Mouse (Mus musculus) testis, postnatal 10 days (tissue): ENCODE measurements around the gene Serpina3c.
"Not testable (repeated sequence)": the region's sequence is repeated elsewhere in the genome, so short reads cannot be mapped to it uniquely, and the experiment has no call there.

Experiments
- DNase-seq: peaks from one replicate; pipeline ENCODE4 v3.0.0; 2021; ENCODE audit warnings: low spot score

Serpina3c gene

DNA sequence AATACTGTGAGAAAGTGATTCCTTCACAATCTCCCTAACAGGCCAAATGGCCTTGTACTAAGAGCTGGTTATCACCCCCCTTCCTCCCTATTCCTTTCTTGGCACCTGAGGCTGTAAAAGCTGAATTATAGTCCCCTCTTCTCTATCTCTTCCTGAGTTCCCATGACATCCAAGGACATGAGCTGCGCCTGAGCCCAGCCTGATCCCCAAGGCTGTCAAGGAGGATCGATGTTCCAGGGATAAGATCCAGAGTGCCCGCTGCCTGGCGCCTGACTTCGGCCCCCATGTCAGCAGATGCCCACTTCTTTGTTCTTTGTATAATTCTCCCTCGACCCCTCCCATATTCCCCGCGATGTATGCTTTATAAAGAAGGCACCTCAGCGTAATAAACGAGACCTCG lies 41.3 kb downstream of the Serpina3c start, which contains the start of gene Serpina3a:
Gene Serpina3a, plus strand, starts transcription at position 392 of the 400 bp plus-strand sequence.
- not testable (repeated sequence) for DNase-seq

DNA sequence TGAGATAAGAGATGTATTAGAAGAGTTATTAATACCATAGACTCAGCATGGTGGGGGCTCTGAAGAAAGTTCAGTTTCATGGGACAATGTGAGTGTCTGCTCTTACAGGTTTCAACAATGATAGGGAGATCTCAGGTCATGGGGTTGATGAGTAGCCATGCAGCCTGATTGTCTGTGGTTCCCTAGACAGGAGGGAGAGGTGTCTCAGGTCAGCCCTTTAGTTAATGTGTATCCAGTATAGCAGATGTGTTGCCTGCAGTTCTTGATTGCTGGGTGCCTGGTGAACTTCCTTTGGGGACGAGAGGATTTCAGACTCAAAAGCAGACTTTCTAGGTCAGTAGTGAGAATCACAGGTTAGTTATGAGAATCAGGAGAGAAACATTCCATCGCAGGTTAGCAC lies 45.2 kb downstream of the Serpina3c start:
- DNase-seq = no peak

DNA sequence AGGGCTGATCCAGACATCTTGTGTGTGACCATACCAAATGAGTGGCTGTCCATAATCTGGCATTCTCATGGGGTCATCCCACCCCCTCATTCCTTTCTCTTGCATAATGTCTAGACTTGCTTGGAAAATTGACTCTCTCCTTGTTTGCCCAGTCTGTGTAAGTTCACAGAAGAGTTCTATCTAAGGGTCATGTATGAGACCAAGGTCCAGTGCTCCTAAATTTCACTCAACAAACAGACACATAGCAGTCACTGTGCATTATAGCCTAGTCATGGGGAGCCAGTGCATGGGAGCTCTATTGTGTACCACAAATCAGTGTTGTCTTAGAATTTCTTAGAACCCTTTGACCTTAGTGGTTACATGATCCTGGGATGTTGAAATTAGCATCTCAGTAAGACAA lies 46.8 kb downstream of the Serpina3c start:
- no peak for DNase-seq

DNA sequence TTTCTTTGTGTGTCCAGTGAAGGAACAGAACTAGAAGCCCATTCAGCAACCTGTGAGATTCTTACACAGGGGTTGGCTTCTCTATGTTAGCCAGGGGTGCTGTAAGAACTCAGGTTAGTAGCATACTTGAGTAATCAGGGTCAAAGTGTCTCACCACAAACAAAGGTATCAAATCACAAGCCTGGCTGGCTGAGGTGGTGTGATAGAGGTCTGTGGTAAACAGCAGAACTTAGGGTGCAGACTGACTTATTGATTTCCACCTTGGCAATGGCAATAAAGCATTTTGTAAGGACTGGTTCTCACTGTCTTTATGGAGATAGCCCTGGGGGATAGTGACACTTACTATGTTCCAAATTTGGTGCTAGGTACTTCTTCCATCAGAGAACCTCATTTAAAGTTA lies 47.8 kb downstream of the Serpina3c start:
- DNase-seq = no peak

DNA sequence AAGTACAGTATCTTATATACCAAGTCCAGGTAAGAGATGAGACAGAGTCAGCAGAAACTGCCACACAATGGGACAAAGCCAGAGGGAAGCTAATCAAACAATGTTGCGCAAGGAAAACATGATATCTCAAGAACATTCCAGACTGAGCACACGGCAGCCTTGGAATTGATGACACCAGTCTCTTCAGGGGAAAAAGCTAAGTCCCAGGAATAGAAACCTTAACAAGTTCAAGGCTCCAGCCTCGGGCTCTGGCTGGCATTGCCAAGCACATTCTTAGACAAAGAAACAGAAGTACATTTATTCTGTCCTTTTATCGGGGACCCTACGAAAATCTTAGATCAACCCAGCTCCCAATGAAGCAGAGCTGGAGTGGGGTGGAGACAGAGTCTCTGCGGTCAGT lies 52.9 kb downstream of the Serpina3c start, which contains the start of gene Serpina5:
Gene Serpina5, plus strand, starts transcription at position 346 of the 400 bp plus-strand sequence.
- DNase-seq = no peak
